Mouse (Mus musculus): ENCODE data around the gene Scyl1. TPM values are rescaled to one million over a fixed set of nuclear protein-coding genes. Genes with fewer than 3 reads are reported as not detected.

The Scyl1 gene
- polyA plus RNA-seq, 1 experiment from 2014 or later = 62.1 TPM

DNA sequence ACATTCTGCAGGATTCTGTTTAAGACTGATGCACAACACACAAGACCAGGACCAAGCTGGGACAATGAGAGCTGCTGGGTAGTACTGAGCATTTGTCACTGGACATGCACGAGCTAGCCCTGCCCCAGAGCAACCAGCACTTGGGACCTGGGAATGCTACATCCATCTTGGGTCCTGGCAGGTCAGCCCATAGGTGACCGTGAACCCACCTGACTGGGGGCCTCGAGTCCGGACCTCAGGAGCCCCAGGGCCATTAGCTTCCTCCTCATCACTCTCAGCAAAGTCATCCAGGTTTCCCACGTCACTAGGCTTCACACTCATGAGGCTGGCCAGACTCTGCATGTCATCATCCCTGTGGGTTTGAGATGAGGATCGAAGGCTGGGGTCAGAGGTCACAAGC is 50.0 kb downstream of the Scyl1 start:
- Histone ChIP-seq H3K4me2 (ENCODE audit: low read depth, low read length) (no peak overlapping the region), H3K4me3 (ENCODE audit: low read length) (no peak overlapping the region), H3K36me3 (ENCODE audit: control insufficient read depth, insufficient read depth) (peaks cover 45% of the 10 kb centered on the region), H3K4me1 (ENCODE audit: control insufficient read depth, insufficient read depth, low read length) (peaks cover 11% of the 10 kb centered on the region), H3K27me3 (ENCODE audit: control insufficient read depth, insufficient read depth, low read length) (no peaks in the 10 kb centered on the region), H3K9ac (ENCODE audit: low read length) (no peak overlapping the region), H3K27ac (ENCODE audit: low read length) (no peak overlapping the region), H3K9me3 (replicated peaks; ENCODE audit: control insufficient read depth, low read length) (no peaks in the 10 kb centered on the region)
- WGBS = 85% methylated on average over 6 of the region's 6 CpGs
- no peak for ATAC-seq (replicated peaks; ENCODE audit: extremely low read depth, insufficient read depth, low FRiP score)

DNA sequence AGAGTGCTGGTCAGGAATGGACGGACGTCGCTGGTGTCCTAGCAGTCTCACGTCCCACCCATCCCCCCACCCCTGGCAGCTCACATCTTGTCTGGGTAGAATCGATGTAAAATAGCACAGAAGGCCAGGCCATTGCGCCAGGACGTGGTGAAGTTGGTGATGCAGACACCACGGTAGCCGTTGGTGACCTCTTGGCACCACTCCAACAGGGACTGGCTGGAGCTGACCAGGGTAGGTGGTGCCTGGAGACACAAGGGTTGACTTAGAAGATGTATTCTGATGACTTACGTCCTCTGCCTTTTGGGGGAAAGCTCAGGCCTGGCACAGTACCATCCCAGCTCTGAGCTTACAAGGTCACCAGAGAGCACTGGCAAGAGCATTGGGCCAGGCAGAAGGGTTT is 54.3 kb downstream of the Scyl1 start:
- no peaks in the 10 kb centered on the region for H3K27me3 ChIP-seq (ENCODE audit: control insufficient read depth, insufficient read depth, low read length)
- peaks cover 50% of the 10 kb centered on the region for H3K36me3 ChIP-seq (ENCODE audit: control insufficient read depth, insufficient read depth)
- peaks cover 11% of the 10 kb centered on the region for H3K4me1 ChIP-seq (ENCODE audit: control insufficient read depth, insufficient read depth, low read length)
- H3K27ac ChIP-seq (ENCODE audit: low read length) = no peak overlapping the region
- WGBS = 51% methylated on average over 10 of the region's 10 CpGs
- H3K9ac ChIP-seq (ENCODE audit: low read length) = no peak overlapping the region
- ATAC-seq (replicated peaks; ENCODE audit: extremely low read depth, insufficient read depth, low FRiP score) = no peak
- no peak overlapping the region for H3K4me3 ChIP-seq (ENCODE audit: low read length)
- H3K9me3 ChIP-seq (replicated peaks; ENCODE audit: control insufficient read depth, low read length) = no peaks in the 10 kb centered on the region
- H3K4me2 ChIP-seq (ENCODE audit: low read depth, low read length) = no peak overlapping the region

DNA sequence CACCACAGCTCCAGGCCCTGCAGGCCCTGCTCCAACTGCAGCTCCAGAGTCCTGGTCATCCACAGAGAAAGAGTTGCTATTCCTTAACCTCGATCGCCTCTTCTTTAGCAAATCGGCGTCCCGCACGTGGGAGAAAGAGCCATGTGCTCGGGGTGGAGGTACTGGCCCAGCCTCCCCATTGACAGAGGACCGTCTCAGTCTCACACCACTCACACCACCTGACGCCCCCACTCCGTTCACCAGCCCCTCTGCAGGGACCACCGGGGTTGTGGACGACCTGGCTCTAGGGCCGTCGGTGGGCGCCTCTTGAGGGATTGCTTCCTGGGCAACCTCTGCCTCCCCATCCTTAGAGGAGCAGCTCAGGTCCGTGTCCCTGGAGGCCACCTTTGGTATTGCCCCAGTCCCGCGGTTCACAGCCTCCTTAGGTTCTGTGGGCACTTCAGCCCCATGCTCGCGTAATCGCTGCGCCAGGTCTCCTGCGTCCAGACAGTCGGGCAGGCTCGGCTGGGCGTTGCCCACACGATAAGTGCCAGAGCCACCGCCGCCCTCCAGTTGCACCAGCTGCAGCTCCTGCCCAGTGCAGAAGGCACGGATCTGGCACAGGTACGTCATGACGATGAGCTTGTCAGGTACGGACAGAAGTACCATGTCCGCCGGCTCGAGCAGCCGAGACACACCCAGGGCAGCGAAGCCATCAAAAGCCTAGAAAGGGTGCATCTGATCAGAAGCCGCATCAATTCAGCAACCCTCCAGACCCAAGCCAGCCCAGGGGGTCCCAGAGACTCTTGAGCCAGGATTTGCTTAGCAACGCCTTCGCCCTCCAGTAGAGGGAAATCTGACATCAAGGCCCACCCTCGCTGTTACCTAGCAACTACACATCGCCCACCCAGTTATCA is 55.2 kb downstream of the Scyl1 start:
- no peak overlapping the region; the same call in 1 of the 2 replicates for H3K9ac ChIP-seq (ENCODE audit: low read length)
- WGBS = 50% methylated on average over 43 of the region's 43 CpGs

GRCm38 (mm10) chr19:5713730-5714129 is 57.5 kb downstream of the Scyl1 start:
- Histone ChIP-seq H3K36me3 (ENCODE audit: control insufficient read depth, insufficient read depth) (peaks cover 40% of the 10 kb centered on the region), H3K27ac (ENCODE audit: low read length) (peak overlapping the region; percentile 54), H3K9me3 (replicated peaks; ENCODE audit: control insufficient read depth, low read length) (no peaks in the 10 kb centered on the region), H3K9ac (ENCODE audit: low read length) (0 out of 2 replicates have a peak overlapping the region, but pooled peaks have one; percentile 50), H3K4me1 (ENCODE audit: control insufficient read depth, insufficient read depth, low read length) (peaks cover 11% of the 10 kb centered on the region), H3K4me2 (ENCODE audit: low read depth, low read length) (peak overlapping the region; percentile 31; the same call in 1 of the 2 replicates), H3K4me3 (ENCODE audit: low read length) (no peak overlapping the region; the same call in 1 of the 2 replicates), H3K27me3 (ENCODE audit: control insufficient read depth, insufficient read depth, low read length) (no peaks in the 10 kb centered on the region)
- ATAC-seq (replicated peaks; ENCODE audit: extremely low read depth, insufficient read depth, low FRiP score) = peak; percentile 66
- WGBS = 15% methylated on average over 2 of the region's 2 CpGs

More for the DNA sequence above, 55.2 kb downstream of the Scyl1 start:
- Histone ChIP-seq H3K36me3 (ENCODE audit: control insufficient read depth, insufficient read depth) (peaks cover 42% of the 10 kb centered on the region), H3K9me3 (replicated peaks; ENCODE audit: control insufficient read depth, low read length) (no peaks in the 10 kb centered on the region), H3K27ac (ENCODE audit: low read length) (no peak overlapping the region), H3K4me3 (ENCODE audit: low read length) (no peak overlapping the region), H3K4me1 (ENCODE audit: control insufficient read depth, insufficient read depth, low read length) (peaks cover 11% of the 10 kb centered on the region), H3K27me3 (ENCODE audit: control insufficient read depth, insufficient read depth, low read length) (no peaks in the 10 kb centered on the region), H3K4me2 (ENCODE audit: low read depth, low read length) (no peak overlapping the region)
- ATAC-seq (replicated peaks; ENCODE audit: extremely low read depth, insufficient read depth, low FRiP score) = no peak

- WGBS = 69% methylated on average over 5 of the region's 5 CpGs
- peaks cover 40% of the 10 kb centered on the region for H3K36me3 ChIP-seq (ENCODE audit: control insufficient read depth, insufficient read depth)
- H3K9me3 ChIP-seq (replicated peaks; ENCODE audit: control insufficient read depth, low read length) = no peaks in the 10 kb centered on the region
- H3K4me2 ChIP-seq (ENCODE audit: low read depth, low read length) = peak overlapping the region; percentile 31; the same call in 1 of the 2 replicates
- 0 out of 2 replicates have a peak overlapping the region, but pooled peaks have one; percentile 50 for H3K9ac ChIP-seq (ENCODE audit: low read length)
- no peaks in the 10 kb centered on the region for H3K27me3 ChIP-seq (ENCODE audit: control insufficient read depth, insufficient read depth, low read length)
- ATAC-seq (replicated peaks; ENCODE audit: extremely low read depth, insufficient read depth, low FRiP score) = no peak
- H3K4me1 ChIP-seq (ENCODE audit: control insufficient read depth, insufficient read depth, low read length) = peaks cover 11% of the 10 kb centered on the region
- H3K27ac ChIP-seq (ENCODE audit: low read length) = peak overlapping the region; percentile 54
- H3K4me3 ChIP-seq (ENCODE audit: low read length) = no peak overlapping the region
These were observed 58.0 kb downstream of the Scyl1 start for GRCm38 (mm10) chr19:5713255-5713654.

GRCm38 (mm10) chr19:5711907-5712460 is 59.2 kb downstream of the Scyl1 start:
- no peak overlapping the region for H3K27ac ChIP-seq (ENCODE audit: low read length)
- ATAC-seq (replicated peaks; ENCODE audit: extremely low read depth, insufficient read depth, low FRiP score) = no peak
- H3K9me3 ChIP-seq (replicated peaks; ENCODE audit: control insufficient read depth, low read length) = no peaks in the 10 kb centered on the region
- H3K27me3 ChIP-seq (ENCODE audit: control insufficient read depth, insufficient read depth, low read length) = no peaks in the 10 kb centered on the region
- no peak overlapping the region for H3K9ac ChIP-seq (ENCODE audit: low read length)
- peaks cover 11% of the 10 kb centered on the region for H3K4me1 ChIP-seq (ENCODE audit: control insufficient read depth, insufficient read depth, low read length)
- H3K36me3 ChIP-seq (ENCODE audit: control insufficient read depth, insufficient read depth) = peaks cover 50% of the 10 kb centered on the region
- no peak overlapping the region for H3K4me3 ChIP-seq (ENCODE audit: low read length)
- H3K4me2 ChIP-seq (ENCODE audit: low read depth, low read length) = no peak overlapping the region
- 90% methylated on average over 14 of the region's 14 CpGs for WGBS

DNA sequence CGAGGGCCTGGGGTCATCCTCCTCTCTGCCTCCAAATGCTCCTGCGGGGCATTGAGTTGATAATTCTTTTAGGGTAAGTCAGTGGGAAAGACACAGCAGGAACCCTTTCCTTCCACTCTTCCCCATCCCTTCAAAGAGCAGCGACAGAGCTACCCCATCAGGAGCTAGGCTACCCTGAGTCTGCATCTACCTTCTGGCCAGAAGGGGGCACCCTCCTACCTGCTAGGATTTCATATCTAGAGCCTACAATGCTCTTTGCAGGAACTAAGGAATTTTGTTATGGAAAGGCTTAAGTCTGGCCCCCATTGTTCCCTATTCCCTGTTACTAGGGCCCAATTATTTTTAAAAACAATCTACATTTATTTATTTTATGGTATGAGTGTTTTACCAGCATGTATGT is 60.0 kb downstream of the Scyl1 start:
- no peaks in the 10 kb centered on the region for H3K27me3 ChIP-seq (ENCODE audit: control insufficient read depth, insufficient read depth, low read length)
- WGBS = 24% methylated on average over 3 of the region's 3 CpGs
- H3K4me3 ChIP-seq (ENCODE audit: low read length) = no peak overlapping the region
- no peak overlapping the region for H3K9ac ChIP-seq (ENCODE audit: low read length)
- no peak for ATAC-seq (replicated peaks; ENCODE audit: extremely low read depth, insufficient read depth, low FRiP score)
- H3K27ac ChIP-seq (ENCODE audit: low read length) = no peak overlapping the region
- no peak overlapping the region for H3K4me2 ChIP-seq (ENCODE audit: low read depth, low read length)
- peaks cover 50% of the 10 kb centered on the region for H3K36me3 ChIP-seq (ENCODE audit: control insufficient read depth, insufficient read depth)
- H3K4me1 ChIP-seq (ENCODE audit: control insufficient read depth, insufficient read depth, low read length) = peaks cover 11% of the 10 kb centered on the region
- H3K9me3 ChIP-seq (replicated peaks; ENCODE audit: control insufficient read depth, low read length) = no peaks in the 10 kb centered on the region

DNA sequence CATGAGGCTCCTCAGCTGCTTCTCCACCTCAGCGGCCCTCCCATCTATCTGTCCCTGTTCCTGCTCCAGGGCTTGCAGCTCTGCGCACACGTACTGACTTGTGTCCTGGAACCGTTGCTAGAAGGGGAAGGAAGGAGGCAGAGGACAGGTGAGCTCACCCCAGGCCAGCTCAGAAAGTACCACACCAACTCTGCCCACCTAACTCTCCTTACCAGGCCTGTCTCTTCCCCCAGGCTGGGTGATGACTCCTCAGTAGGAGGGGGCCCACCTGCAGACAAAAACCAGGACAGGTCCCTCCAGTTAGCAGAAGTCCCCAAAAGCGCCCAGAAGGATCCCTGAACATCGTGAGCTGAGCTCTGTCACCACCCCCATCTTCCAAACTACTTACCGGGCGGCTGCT is 60.6 kb downstream of the Scyl1 start:
- 86% methylated on average over 8 of the region's 8 CpGs for WGBS
- H3K27ac ChIP-seq (ENCODE audit: low read length) = no peak overlapping the region

DNA sequence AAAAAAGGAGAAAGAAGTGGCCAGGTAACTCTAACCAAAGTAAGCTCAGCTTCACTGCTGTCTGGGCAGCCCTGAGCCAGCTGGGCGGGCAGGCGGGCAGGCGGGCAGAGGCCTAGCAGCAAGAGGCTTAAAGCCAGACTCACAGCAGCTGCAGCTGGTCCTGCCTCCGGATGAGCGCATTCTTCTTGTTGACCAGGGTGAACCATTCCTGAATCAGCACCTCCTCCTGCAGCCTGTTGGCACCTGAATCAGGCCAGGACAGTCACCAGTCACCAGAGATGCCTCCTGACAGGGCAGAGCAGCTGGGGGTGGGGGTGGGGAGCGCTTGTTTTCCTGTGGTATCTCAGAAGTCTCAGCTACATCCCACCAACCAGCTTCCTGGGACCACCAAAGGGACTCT is 61.2 kb downstream of the Scyl1 start:
- no peak overlapping the region for H3K4me2 ChIP-seq (ENCODE audit: low read depth, low read length)
- no peak overlapping the region for H3K27ac ChIP-seq (ENCODE audit: low read length)
- WGBS = 98% methylated on average over 6 of the region's 6 CpGs
- no peaks in the 10 kb centered on the region for H3K27me3 ChIP-seq (ENCODE audit: control insufficient read depth, insufficient read depth, low read length)
- peaks cover 49% of the 10 kb centered on the region for H3K36me3 ChIP-seq (ENCODE audit: control insufficient read depth, insufficient read depth)
- no peak for ATAC-seq (replicated peaks; ENCODE audit: extremely low read depth, insufficient read depth, low FRiP score)
- H3K9me3 ChIP-seq (replicated peaks; ENCODE audit: control insufficient read depth, low read length) = no peaks in the 10 kb centered on the region
- no peak overlapping the region for H3K4me3 ChIP-seq (ENCODE audit: low read length)
- no peak overlapping the region for H3K9ac ChIP-seq (ENCODE audit: low read length)
- peaks cover 20% of the 10 kb centered on the region for H3K4me1 ChIP-seq (ENCODE audit: control insufficient read depth, insufficient read depth, low read length)

More for the DNA sequence above, 60.6 kb downstream of the Scyl1 start:
- no peak overlapping the region for H3K4me2 ChIP-seq (ENCODE audit: low read depth, low read length)
- H3K36me3 ChIP-seq (ENCODE audit: control insufficient read depth, insufficient read depth) = peaks cover 50% of the 10 kb centered on the region
- peaks cover 16% of the 10 kb centered on the region for H3K4me1 ChIP-seq (ENCODE audit: control insufficient read depth, insufficient read depth, low read length)
- no peak overlapping the region for H3K4me3 ChIP-seq (ENCODE audit: low read length)
- no peaks in the 10 kb centered on the region for H3K9me3 ChIP-seq (replicated peaks; ENCODE audit: control insufficient read depth, low read length)
- H3K27me3 ChIP-seq (ENCODE audit: control insufficient read depth, insufficient read depth, low read length) = no peaks in the 10 kb centered on the region
- H3K9ac ChIP-seq (ENCODE audit: low read length) = no peak overlapping the region
- ATAC-seq (replicated peaks; ENCODE audit: extremely low read depth, insufficient read depth, low FRiP score) = no peak
